Mouse (Mus musculus) spleen, adult 12 weeks (tissue): ENCODE results near the gene Zfp423.

Source experiments
- DNase-seq: peaks from one replicate; pipeline ENCODE4 v3.0.0; 2022; ENCODE audit warnings: low spot score

Zfp423 gene

DNA sequence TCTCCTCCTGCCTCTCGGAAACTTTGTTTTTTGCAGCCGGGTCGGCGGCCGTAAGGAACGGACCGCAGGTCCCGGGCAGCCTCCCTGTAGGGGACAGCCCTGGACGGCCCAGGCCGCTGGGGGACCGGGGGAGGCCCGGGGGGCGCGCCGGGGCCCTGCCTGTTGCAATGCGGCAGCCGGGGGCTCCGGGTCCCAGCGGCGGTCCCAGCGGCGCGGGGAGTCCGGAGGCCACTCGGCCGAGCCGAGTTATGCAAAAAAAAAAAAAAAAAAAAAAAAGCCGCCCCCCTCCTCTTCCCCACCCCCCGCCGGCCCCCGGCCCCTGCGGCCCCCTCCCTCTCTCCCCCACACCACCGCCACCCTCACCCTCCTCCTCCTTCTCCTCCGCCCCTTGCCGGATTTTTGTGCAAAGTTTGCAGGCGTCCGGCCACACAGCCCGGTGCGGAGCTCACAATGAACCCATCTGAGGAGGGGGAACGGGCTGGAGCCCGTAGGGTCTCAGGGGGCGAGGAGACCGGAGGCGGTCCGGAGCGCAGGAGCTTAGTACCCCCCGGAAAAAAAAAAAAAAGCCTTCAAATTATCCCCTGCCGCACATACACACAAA is at the start of gene Zfp423:
Zfp423 (minus strand) TSS at position 276 of the 601 bp plus-strand sequence.
- no peak for DNase-seq

DNA sequence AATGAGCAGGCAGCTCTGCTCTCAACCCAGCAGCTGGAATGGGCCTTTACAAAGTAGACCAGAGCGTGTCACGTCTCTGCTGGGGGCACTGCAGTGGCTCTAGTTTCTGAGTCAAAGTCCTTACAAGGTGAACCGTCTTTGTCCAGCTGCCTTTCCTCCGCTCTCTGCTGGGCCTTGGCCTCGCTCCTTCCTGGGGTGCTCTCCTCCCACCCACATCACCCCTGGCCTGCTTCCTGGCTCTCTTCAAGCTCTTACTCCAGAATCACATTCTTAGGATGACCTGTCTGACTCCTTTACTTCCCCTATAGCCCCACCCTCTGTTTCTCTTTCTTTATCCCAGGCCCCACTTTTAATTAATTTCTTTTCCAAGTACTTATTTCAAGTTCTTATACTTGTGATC is 47.4 kb upstream of the Zfp423 start:
- DNase-seq = no peak

- no peak for DNase-seq
Measured at GRCm38 (mm10) chr8:87984778-87985177, 25.4 kb upstream of the Zfp423 start.

DNA sequence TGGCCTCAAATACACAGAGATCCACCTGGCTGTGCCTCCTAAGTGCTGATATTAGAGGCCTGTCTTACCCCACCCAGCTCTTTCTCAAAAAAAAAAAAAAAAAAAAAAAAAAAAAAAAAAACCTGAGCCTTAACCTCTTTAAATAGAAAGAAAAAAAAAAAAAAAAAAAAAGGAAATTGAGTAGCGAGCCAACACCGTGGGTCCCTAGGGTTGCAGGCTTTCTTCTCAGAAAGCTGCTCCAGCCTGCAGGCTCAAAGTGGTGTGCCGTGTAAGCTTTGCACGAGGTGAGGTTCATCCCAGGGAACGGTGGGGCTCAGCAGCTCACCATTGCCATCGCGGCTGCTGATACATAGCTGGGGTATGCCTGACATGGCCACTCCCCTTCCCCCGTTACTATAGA is 24.6 kb upstream of the Zfp423 start:
- no peak for DNase-seq

- no peak for DNase-seq
Measured at GRCm38 (mm10) chr8:87982936-87983335, 23.5 kb upstream of the Zfp423 start.

DNA sequence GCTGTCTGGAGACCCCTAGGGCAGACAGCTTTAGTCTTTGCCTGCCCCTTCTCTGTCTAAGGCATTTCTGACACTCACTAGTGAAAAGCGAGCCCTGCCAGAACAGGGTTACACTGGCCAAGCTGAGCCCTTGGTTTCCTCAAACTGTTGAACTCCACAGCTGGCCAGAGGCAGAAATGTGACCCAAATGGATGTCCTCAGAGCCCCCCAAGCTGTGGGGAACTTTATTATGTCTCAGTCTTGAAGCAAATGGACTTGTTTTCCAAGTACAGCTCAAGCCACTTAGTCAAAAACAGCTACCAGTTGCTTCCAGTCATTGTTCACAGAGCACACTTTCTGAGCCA is 16.0 kb upstream of the Zfp423 start:
- DNase-seq = no peak

GRCm38 (mm10) chr8:87974759-87975465 is 15.5 kb upstream of the Zfp423 start:
- DNase-seq = no peak

GRCm38 (mm10) chr8:87974122-87974758 is 14.8 kb upstream of the Zfp423 start:
- no peak for DNase-seq

DNA sequence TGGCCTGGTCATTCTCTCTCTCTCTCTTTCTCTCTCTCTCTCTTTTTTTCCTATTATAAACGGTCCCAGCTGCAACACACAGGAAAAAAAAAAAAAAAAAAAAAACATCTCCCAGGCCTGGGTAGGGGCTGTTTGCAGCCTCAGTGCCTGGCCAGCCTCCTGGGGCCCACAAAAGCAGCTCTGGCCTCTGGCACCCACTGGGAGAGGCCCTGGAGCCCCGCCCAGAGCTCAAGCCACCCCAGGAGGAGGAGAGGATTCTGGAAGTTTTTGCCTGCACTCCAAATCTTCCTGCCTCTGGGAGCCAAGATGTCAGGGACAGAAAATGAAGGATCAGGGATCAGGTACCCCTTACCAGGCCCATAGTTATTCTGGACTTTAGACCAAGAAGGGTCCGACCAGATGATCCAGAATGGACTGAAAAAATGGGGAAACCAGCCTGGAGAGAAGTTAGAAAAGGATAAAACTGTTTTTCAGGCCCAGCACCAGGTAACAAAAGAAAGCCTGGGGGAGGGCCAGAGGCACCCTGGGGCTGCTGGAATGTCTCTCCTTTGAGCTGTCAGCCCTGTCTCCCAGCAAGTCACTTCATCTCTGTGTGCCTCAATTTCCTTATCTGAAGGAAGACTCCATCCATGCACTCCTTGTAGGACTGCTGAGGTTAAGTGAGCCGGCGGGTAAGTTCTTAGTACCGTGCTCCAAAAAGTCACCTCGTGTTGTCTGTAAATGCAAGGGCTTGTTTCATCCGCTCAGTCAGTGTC is 8.6 kb upstream of the Zfp423 start:
- DNase-seq = no peak

- DNase-seq = no peak
Measured at GRCm38 (mm10) chr8:87967057-87967820, 7.8 kb upstream of the Zfp423 start.

DNA sequence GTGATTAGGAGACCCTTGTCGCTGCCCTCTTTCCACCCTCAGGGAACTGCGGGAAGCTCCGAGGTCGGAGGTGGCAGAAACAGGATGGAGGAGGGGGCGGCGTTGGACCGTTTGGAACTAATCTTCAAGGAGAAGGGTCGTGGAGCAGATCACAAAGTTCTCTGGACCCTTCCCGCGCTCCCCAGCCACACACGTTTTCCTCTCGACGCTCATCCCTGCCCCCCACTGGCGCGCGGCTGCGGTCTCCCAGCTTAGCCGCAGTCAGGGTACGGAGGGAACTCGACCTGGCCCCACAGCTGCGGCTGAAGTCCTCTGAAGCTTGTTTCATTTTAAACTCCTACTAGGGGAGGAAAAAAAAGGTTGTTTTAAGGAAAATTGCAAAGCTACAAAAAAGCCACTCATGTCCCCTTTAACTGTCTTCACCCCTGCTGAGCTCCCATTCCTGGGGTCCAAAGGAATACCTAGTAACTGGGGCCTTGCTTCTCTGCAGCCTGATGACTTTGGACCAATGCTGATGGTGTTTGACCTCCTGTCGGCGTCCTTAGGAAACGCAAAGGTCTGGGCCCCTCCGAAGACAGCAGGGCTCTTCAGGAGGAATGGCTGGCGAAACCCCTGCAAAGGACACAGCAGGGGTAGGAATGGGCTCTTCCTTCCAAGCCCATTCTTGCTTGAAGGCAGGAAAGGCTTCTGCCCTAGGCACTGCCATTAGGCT is 3.3 kb upstream of the Zfp423 start:
- no peak for DNase-seq

DNA sequence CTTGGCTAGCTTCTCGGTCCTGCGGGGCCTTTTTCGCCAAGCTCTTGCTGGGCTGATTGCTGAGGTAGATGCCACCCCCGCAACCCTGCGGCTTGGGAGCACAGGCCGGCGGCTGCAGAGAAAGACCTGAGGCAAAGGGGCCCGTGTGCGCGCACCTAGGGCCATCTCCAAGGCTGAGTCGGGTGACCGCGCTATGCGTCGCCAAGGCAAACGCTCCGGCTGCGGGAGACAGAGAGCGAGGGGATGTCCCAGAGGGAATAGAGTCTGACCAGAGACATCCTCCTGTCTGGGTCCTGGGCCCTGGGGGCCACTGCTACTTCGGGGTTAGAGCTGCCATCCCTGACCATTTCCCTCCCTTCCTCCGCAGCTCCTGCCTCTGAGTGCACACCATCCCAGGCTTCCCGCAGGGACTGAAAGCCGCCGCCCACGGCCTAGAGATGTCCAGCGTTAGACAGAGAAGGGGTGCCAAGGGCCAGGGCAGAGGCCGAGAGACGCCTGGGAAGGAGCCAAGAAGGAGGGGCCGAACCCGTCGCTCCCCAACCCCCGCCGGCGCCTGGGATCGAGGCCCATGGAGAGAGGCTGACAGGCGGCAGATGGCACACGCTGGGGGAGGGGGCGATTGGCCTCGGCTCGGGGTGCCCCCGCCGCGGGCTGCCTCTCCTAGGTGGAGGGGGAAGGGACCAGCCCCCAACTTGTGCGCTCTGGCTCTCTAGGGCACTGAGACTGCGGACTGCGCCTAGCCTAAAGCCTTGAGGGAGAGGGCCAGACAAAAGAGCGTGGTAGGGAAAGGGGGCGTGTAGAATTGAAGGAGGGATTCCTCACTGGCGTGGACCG is 2.5 kb upstream of the Zfp423 start:
- no peak for DNase-seq

DNA sequence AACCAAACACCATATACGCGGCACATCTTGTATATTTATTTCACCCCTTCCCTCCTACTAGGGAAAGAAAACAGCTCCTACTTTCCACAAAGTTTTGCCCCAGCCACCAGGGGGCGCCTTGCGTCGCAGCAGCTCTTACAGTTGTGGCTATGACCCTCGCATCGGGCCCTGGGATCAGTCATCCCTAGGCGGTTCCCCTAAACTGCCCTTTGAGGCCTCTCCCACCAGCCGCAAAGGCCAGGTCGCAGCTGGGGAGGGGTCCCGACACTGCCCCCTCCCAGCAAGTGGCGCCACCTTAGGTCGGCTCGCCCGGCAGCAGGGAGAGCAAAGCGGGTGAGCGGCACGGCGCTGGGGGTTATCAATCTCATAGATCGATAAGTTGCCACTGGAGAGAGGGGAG is 1.7 kb upstream of the Zfp423 start:
- no peak for DNase-seq

GRCm38 (mm10) chr8:87960061-87960749 is 810 bp upstream of the Zfp423 start:
- no peak for DNase-seq

- DNase-seq = no peak
Measured at GRCm38 (mm10) chr8:87958451-87959319, 710 bp downstream of the Zfp423 start.

DNA sequence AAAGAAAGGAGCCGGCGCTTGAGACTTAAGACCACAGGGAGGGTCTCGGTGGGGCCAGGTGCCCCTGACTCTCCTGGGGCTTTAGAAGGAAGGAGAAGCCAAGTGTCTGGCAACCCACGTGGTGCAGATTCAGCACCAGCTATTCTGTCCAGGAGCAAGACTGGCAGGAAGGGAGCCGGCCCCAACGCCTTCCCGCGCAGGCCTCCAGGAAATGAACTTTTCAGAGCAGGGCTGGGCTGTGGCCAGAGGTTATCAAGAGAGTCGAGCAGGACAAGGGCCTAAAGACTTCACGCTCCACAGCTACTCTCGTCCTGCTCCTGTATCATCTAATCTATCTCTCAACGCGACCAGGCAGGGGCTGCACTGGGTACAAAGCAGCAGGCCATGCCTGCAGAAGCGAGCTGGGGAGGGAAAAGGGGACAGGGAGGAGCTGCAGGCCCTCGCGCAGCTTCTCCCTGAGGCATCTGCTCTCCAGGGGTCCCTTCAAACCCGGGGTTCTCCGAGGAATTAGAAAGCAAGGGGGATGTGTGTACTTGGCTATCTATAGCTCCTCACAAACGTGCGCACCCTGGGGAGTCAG is 1.4 kb downstream of the Zfp423 start:
- DNase-seq = no peak

DNA sequence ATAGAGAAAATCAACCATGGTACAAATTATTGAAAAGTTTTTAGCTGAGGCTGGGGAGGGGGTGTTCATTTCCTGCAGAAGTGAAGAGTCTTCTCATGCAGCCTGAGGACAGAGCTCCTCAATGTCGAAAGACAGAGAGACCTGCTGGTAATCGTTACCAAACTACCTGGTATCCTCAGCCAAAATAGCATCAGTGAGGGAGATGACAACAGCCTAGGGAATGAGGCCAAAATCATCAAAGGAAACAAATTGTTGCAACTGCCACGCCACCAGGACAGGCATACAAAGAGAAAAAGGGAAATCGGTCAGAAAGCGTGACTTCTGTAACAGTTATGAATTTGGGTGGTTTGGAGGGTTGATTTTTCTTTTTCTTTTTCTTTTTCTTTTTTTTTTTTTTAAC is 3.4 kb downstream of the Zfp423 start:
- DNase-seq = no peak

DNA sequence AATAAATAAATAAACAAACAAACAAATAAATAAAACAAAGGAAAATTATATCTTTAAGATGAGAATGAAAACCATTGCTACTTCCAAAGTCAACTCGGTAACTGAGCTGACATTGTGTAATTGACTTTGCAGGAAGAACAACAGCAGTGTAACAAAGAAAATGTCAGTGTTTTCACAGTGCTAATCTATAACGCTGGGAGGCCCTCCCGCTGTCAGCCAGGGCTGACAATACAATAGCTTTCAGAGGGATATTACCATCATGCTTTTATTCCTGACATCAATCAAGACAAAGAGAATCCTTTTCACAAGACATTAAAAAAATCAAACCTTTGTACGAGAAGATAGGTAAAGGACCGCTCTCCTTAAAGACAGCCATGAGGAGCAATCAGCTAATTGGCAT is 5.9 kb downstream of the Zfp423 start:
- no peak for DNase-seq

DNA sequence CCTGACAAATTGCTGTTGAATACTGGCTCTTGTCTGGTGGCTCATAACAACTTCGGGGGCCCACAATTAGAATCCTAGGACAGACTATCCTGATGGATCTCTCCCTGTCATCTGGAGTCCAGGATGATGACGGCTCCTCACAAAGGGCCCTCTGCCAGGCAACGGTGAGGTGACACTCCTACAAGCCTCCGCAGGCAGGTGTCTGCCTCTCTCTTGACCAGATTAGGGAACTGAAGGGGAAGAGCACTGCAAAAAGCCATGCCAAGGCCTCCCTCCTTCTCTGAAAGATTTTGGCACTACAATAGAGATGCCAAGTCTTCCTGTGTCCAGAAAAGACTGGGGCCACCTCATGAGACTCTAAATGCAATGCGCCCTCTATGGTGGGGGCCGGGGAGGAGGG is 7.1 kb downstream of the Zfp423 start:
- DNase-seq = no peak
